ENCODE assay signal across 29 mouse cellular contexts in the genomic region with DNA sequence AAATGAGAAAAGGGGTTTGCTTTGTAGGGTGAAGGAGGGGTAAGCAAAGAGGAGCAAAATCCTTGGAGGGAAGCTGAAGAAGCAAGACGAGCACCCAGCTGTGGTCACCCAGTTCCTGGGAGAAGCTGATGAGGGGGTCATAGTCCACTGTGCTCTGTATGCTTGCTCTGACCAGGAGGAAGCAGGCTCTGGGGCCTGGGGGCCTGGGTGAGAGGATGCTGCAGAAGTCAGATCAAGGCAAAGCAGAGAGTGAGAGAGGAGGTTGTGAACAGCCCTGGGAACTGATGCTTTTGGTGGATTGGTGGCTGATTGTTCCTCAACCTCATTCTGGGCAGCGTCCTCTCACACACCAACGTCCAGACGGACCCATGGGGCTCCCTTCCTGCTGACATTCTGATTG. TPM values are rescaled to one million over a fixed set of nuclear protein-coding genes. Genes with fewer than 3 reads are reported as not detected.
DNase-seq lines count a peak whose midpoint lies in the region; ATAC-seq and TF ChIP-seq lines count a peak whose summit lies in the region.
"Had no signal": no experiment of that assay in that cellular context is flagged by ENCODE, and none has a peak within 500 bp of the region (broad histone marks: within the 10 kb centered on the region; RNA-seq: fewer than 3 reads in every experiment).

No protein-coding gene starts in this region.

- no peak overlapping the region for H3K9ac ChIP-seq in forebrain, embryonic 13.5 days
- no peak overlapping the region for H3K9ac ChIP-seq in hindbrain, embryonic 15.5 days
- H3K9ac ChIP-seq in hindbrain, embryonic 14.5 days = no peak overlapping the region
- no peak overlapping the region for H3K9ac ChIP-seq in forebrain, embryonic 16.5 days (replicated peaks; ENCODE audit: low read depth, low read length)
- no peak overlapping the region for H3K9ac ChIP-seq in lung, postnatal 0 days (replicated peaks; ENCODE audit: low read depth)
- H3K9ac ChIP-seq: embryonic facial prominence, embryonic 12.5 days; embryonic facial prominence, embryonic 15.5 days; heart, embryonic 13.5 days had no signal

- intact Hi-C loops in left cerebral cortex, adult 2 months (cut with DNase I) = loop anchor here (2.0 kb wide), 1 partner anchor 20 kb away; no protein-coding TSS in a partner anchor

- DNase-seq in forebrain, embryonic 10.5 days (ENCODE audit: extremely low spot score, low spot score) = no peak
- DNase-seq in hindbrain, embryonic 14.5 days (ENCODE audit: low spot score) = no peak
- DNase-seq in left cerebral cortex, adult 2 months (ENCODE audit: extremely low spot score in 1 of 2, low spot score in 2 of 2) = no peak
- no peak for DNase-seq in left cerebral cortex, adult 18-20 months (ENCODE audit: low spot score in 2 of 2)
- no peak for DNase-seq in lung, postnatal 0 days (ENCODE audit: low spot score)
- DNase-seq: adrenal gland, postnatal 10 days; adrenal gland, postnatal 36 days; B cell, adult 2 months; cerebellum, adult 18-20 months; cerebellum, adult 9-10 months; cerebellum, postnatal 14 days; gastrocnemius, adult 2 months; gastrocnemius, postnatal 14 days; heart, adult 18-20 months; heart, postnatal 14 days; heart, postnatal 4 days; kidney, adult 2 months had no signal

- H3K36me3 ChIP-seq in forebrain, embryonic 13.5 days (ENCODE audit: poor library complexity, severe bottlenecking) = no peaks in the 10 kb centered on the region
- no peaks in the 10 kb centered on the region for H3K36me3 ChIP-seq in forebrain, embryonic 10.5 days (replicated peaks)
- H3K36me3 ChIP-seq in hindbrain, embryonic 15.5 days = no peaks in the 10 kb centered on the region
- H3K36me3 ChIP-seq in hindbrain, embryonic 14.5 days (replicated peaks; ENCODE audit: control insufficient read depth, insufficient read depth) = no peaks in the 10 kb centered on the region
- no peaks in the 10 kb centered on the region for H3K36me3 ChIP-seq in forebrain, embryonic 16.5 days (ENCODE audit: control insufficient read depth, insufficient read depth)
- H3K36me3 ChIP-seq in lung, postnatal 0 days (ENCODE audit: insufficient read depth, low read length) = no peaks in the 10 kb centered on the region
- H3K36me3 ChIP-seq: embryonic facial prominence, embryonic 12.5 days; embryonic facial prominence, embryonic 15.5 days; G1E; heart, embryonic 10.5 days; heart, embryonic 13.5 days had no signal

- H3K4me1 ChIP-seq in forebrain, embryonic 13.5 days = peaks cover 14% of the 10 kb centered on the region
- H3K4me1 ChIP-seq in forebrain, embryonic 10.5 days = peaks cover 28% of the 10 kb centered on the region
- H3K4me1 ChIP-seq in hindbrain, embryonic 15.5 days (replicated peaks) = no peaks in the 10 kb centered on the region
- H3K4me1 ChIP-seq in hindbrain, embryonic 14.5 days (replicated peaks; ENCODE audit: control insufficient read depth, insufficient read depth, low read length) = peaks cover 8% of the 10 kb centered on the region; the same call in 1 of the 2 replicates
- H3K4me1 ChIP-seq in forebrain, embryonic 16.5 days (replicated peaks; ENCODE audit: control insufficient read depth, insufficient read depth, low read length) = peaks cover 19% of the 10 kb centered on the region
- no peaks in the 10 kb centered on the region for H3K4me1 ChIP-seq in lung, postnatal 0 days (ENCODE audit: insufficient read depth, low read depth, low read length)

- no peak overlapping the region for H3K4me3 ChIP-seq in forebrain, embryonic 13.5 days
- no peak overlapping the region for H3K4me3 ChIP-seq in forebrain, embryonic 10.5 days
- H3K4me3 ChIP-seq in hindbrain, embryonic 15.5 days = no peak overlapping the region
- H3K4me3 ChIP-seq in hindbrain, embryonic 14.5 days (replicated peaks; ENCODE audit: low read length) = no peak overlapping the region
- H3K4me3 ChIP-seq in left cerebral cortex, adult 2 months = no peak overlapping the region
- H3K4me3 ChIP-seq in forebrain, embryonic 16.5 days (replicated peaks; ENCODE audit: low read length) = no peak overlapping the region
- H3K4me3 ChIP-seq in lung, postnatal 0 days (ENCODE audit: low read depth, low read length) = no peak overlapping the region
- H3K4me3 ChIP-seq: embryonic facial prominence, embryonic 12.5 days; embryonic facial prominence, embryonic 15.5 days; gastrocnemius, adult 2 months; heart, embryonic 10.5 days; heart, embryonic 13.5 days had no signal

- H3K27me3 ChIP-seq in forebrain, embryonic 13.5 days = no peaks in the 10 kb centered on the region
- H3K27me3 ChIP-seq in forebrain, embryonic 10.5 days (ENCODE audit: poor library complexity, severe bottlenecking) = no peaks in the 10 kb centered on the region
- H3K27me3 ChIP-seq in hindbrain, embryonic 15.5 days = no peaks in the 10 kb centered on the region
- H3K27me3 ChIP-seq in hindbrain, embryonic 14.5 days (ENCODE audit: control insufficient read depth, insufficient read depth, low read length) = no peaks in the 10 kb centered on the region
- no peaks in the 10 kb centered on the region for H3K27me3 ChIP-seq in forebrain, embryonic 16.5 days (replicated peaks; ENCODE audit: control insufficient read depth, insufficient read depth, low read length)
- H3K27me3 ChIP-seq in lung, postnatal 0 days (replicated peaks; ENCODE audit: insufficient read depth, low read length) = no peaks in the 10 kb centered on the region
- H3K27me3 ChIP-seq: CH12.LX; embryonic facial prominence, embryonic 12.5 days; embryonic facial prominence, embryonic 15.5 days; heart, embryonic 13.5 days; Patski had no signal

- H3K9me3 ChIP-seq in forebrain, embryonic 13.5 days (replicated peaks) = no peaks in the 10 kb centered on the region
- no peaks in the 10 kb centered on the region for H3K9me3 ChIP-seq in forebrain, embryonic 10.5 days
- H3K9me3 ChIP-seq in hindbrain, embryonic 15.5 days = no peaks in the 10 kb centered on the region
- no peaks in the 10 kb centered on the region for H3K9me3 ChIP-seq in hindbrain, embryonic 14.5 days (ENCODE audit: control insufficient read depth, low read length)
- H3K9me3 ChIP-seq in forebrain, embryonic 16.5 days (ENCODE audit: control insufficient read depth, low read length) = no peaks in the 10 kb centered on the region
- H3K9me3 ChIP-seq in lung, postnatal 0 days (ENCODE audit: low read length) = no peaks in the 10 kb centered on the region
- H3K9me3 ChIP-seq: embryonic facial prominence, embryonic 12.5 days; embryonic facial prominence, embryonic 15.5 days; G1E; heart, embryonic 10.5 days; heart, embryonic 13.5 days had no signal

- 44% methylated on average over 4 of the region's 4 CpGs for WGBS in forebrain, embryonic 13.5 days
- WGBS in forebrain, embryonic 10.5 days = 56% methylated on average over 4 of the region's 4 CpGs
- WGBS in hindbrain, embryonic 15.5 days = 46% methylated on average over 4 of the region's 4 CpGs
- WGBS in hindbrain, embryonic 14.5 days = 48% methylated on average over 4 of the region's 4 CpGs
- WGBS in forebrain, embryonic 16.5 days = 60% methylated on average over 4 of the region's 4 CpGs
- 72% methylated on average over 4 of the region's 4 CpGs for WGBS in lung, postnatal 0 days

- no peak for TF ChIP-seq CTCF in left cerebral cortex, adult 2 months (IDR thresholded peaks at IDR 0.05)
- no peak for TF ChIP-seq CTCF in lung, postnatal 0 days (IDR thresholded peaks at IDR 0.05)

- ATAC-seq in forebrain, embryonic 13.5 days = no peak
- ATAC-seq in hindbrain, embryonic 15.5 days (ENCODE audit: low FRiP score, low read depth) = no peak
- ATAC-seq in hindbrain, embryonic 14.5 days (ENCODE audit: low FRiP score) = no peak
- ATAC-seq in forebrain, embryonic 16.5 days = no peak
- ATAC-seq in lung, postnatal 0 days = no peak
- ATAC-seq: intestine, postnatal 0 days; Patski had no signal

- H3K27ac ChIP-seq in forebrain, embryonic 13.5 days = peak overlapping the region; percentile 8; the same call in 1 of the 2 replicates
- H3K27ac ChIP-seq in forebrain, embryonic 10.5 days = no peak overlapping the region
- H3K27ac ChIP-seq in hindbrain, embryonic 15.5 days (replicated peaks) = 0 out of 2 replicates have a peak overlapping the region, but pooled peaks have one; percentile 18
- H3K27ac ChIP-seq in hindbrain, embryonic 14.5 days = no peak overlapping the region
- H3K27ac ChIP-seq in left cerebral cortex, adult 2 months = peak overlapping the region; percentile 76
- H3K27ac ChIP-seq in forebrain, embryonic 16.5 days (ENCODE audit: low read length) = peak overlapping the region; percentile 62
- H3K27ac ChIP-seq in lung, postnatal 0 days (ENCODE audit: low read length) = no peak overlapping the region
- H3K27ac ChIP-seq: embryonic facial prominence, embryonic 12.5 days; embryonic facial prominence, embryonic 15.5 days; gastrocnemius, adult 2 months; heart, embryonic 10.5 days; heart, embryonic 13.5 days had no signal

- no peak for TF ChIP-seq EP300 in lung, postnatal 0 days (IDR thresholded peaks at IDR 0.05)

- H3K4me2 ChIP-seq in forebrain, embryonic 13.5 days = no peak overlapping the region
- no peak overlapping the region for H3K4me2 ChIP-seq in hindbrain, embryonic 15.5 days
- H3K4me2 ChIP-seq in hindbrain, embryonic 14.5 days (replicated peaks) = no peak overlapping the region
- H3K4me2 ChIP-seq in forebrain, embryonic 16.5 days (ENCODE audit: low read length) = no peak overlapping the region
- no peak overlapping the region for H3K4me2 ChIP-seq in lung, postnatal 0 days (replicated peaks; ENCODE audit: low read depth, low read length)
- H3K4me2 ChIP-seq: embryonic facial prominence, embryonic 12.5 days; embryonic facial prominence, embryonic 15.5 days; heart, embryonic 13.5 days had no signal

RNA-seq across cellular contexts. Expression of a gene that starts 26.9 kb away (rescaled TPM):
- polyA plus RNA-seq in forebrain, embryonic 13.5 days (2015; fragmentation: Nextera tagmentation; extraction: Ambion mirVana) = 10.0 and 11.2 TPM in 2 replicates
- polyA plus RNA-seq in forebrain, embryonic 10.5 days (2016; fragmentation: Nextera tagmentation; extraction: Ambion mirVana) = 4.0 and 4.6 TPM in 2 replicates
- polyA plus RNA-seq in hindbrain, embryonic 15.5 days (2015; fragmentation: Nextera tagmentation; extraction: Ambion mirVana) = 37.1 and 44.2 TPM in 2 replicates
- 30.4 and 34.8 TPM in 2 replicates for polyA plus RNA-seq in hindbrain, embryonic 14.5 days (2014; fragmentation: Nextera tagmentation; extraction: Ambion mirVana)
- 10 to 100 TPM; 11.0 to 15.2 TPM for total RNA-seq in left cerebral cortex, adult 2 months (2021)
- 10 to 100 TPM; 16.5 to 17.4 TPM for total RNA-seq in left cerebral cortex, adult 18-20 months (2021)
- polyA plus RNA-seq in forebrain, embryonic 16.5 days (2015; fragmentation: Nextera tagmentation; extraction: Ambion mirVana) = 16.8 and 25.5 TPM in 2 replicates
- 21.6 and 28.5 TPM in 2 replicates for polyA plus RNA-seq in lung, postnatal 0 days (2015; fragmentation: Nextera tagmentation; extraction: Ambion mirVana)
- total RNA-seq: CH12.LX had no signal
- polyA plus RNA-seq: G1E had no signal

RNA-seq across cellular contexts. Expression of a gene that starts 27.0 kb away (rescaled TPM):
- polyA plus RNA-seq in forebrain, embryonic 13.5 days (2015; fragmentation: Nextera tagmentation; extraction: Ambion mirVana) = 50.1 and 56.9 TPM in 2 replicates
- polyA plus RNA-seq in forebrain, embryonic 10.5 days (2016; fragmentation: Nextera tagmentation; extraction: Ambion mirVana) = 2.2 and 3.6 TPM in 2 replicates
- 20.1 and 27.6 TPM in 2 replicates for polyA plus RNA-seq in hindbrain, embryonic 15.5 days (2015; fragmentation: Nextera tagmentation; extraction: Ambion mirVana)
- 7.2 and 17.2 TPM in 2 replicates for polyA plus RNA-seq in hindbrain, embryonic 14.5 days (2014; fragmentation: Nextera tagmentation; extraction: Ambion mirVana)
- 10 to 100 TPM; 72.1 to 74.0 TPM for total RNA-seq in left cerebral cortex, adult 2 months (2021)
- total RNA-seq in left cerebral cortex, adult 18-20 months (2021) = 10 to 100 TPM; 71.2 to 72.3 TPM
- polyA plus RNA-seq in forebrain, embryonic 16.5 days (2015; fragmentation: Nextera tagmentation; extraction: Ambion mirVana) = 74.4 and 88.4 TPM in 2 replicates
- not detected in 2 replicates for polyA plus RNA-seq in lung, postnatal 0 days (2015; fragmentation: Nextera tagmentation; extraction: Ambion mirVana)
- total RNA-seq: CH12.LX had no signal
- polyA plus RNA-seq: heart, embryonic 10.5 days had no signal

RNA-seq across cellular contexts. Expression of a gene that starts 58.5 kb away (rescaled TPM):
- polyA plus RNA-seq in forebrain, embryonic 13.5 days (2015; fragmentation: Nextera tagmentation; extraction: Ambion mirVana) = 1.1 and 1.8 TPM in 2 replicates
- 0.36 and 0.90 TPM in 2 replicates for polyA plus RNA-seq in forebrain, embryonic 10.5 days (2016; fragmentation: Nextera tagmentation; extraction: Ambion mirVana)
- 0.38 and 0.58 TPM in 2 replicates for polyA plus RNA-seq in hindbrain, embryonic 15.5 days (2015; fragmentation: Nextera tagmentation; extraction: Ambion mirVana)
- polyA plus RNA-seq in hindbrain, embryonic 14.5 days (2014; fragmentation: Nextera tagmentation; extraction: Ambion mirVana) = 0.13 and 0.43 TPM in 2 replicates
- 1 to 10 TPM in 1 of 2 experiments, under 1 TPM in 1; 0.86 to 1.3 TPM for total RNA-seq in left cerebral cortex, adult 2 months (2021)
- total RNA-seq in left cerebral cortex, adult 18-20 months (2021) = 1 to 10 TPM in 1 of 2 experiments, under 1 TPM in 1; 0.67 to 1.2 TPM
- 0.51 and 0.79 TPM in 2 replicates for polyA plus RNA-seq in forebrain, embryonic 16.5 days (2015; fragmentation: Nextera tagmentation; extraction: Ambion mirVana)
- 3.0 and 3.3 TPM in 2 replicates for polyA plus RNA-seq in lung, postnatal 0 days (2015; fragmentation: Nextera tagmentation; extraction: Ambion mirVana)
- total RNA-seq: gastrocnemius, adult 2 months; gastrocnemius, postnatal 14 days; gastrocnemius, postnatal 4 days; heart, postnatal 4 days had no signal
- polyA plus RNA-seq: G1E; heart, embryonic 10.5 days; kidney, adult 2 months had no signal

Comparison
In these comparisons a context has a peak if more than half of its experiments do, and no peak if none do; other contexts are left out.
1. H3K27ac ChIP-seq: peak in forebrain, embryonic 13.5 days (single experiment), hindbrain, embryonic 15.5 days (single experiment), left cerebral cortex, adult 2 months (single experiment) and forebrain, embryonic 16.5 days (single experiment); none in forebrain, embryonic 10.5 days (single experiment), hindbrain, embryonic 14.5 days (single experiment) and lung, postnatal 0 days (single experiment).